Mouse (Mus musculus) hindbrain, embryonic 11.5 days (tissue): ENCODE results near the gene Senp3. TPM values are rescaled to one million over a fixed set of nuclear protein-coding genes. Genes with fewer than 3 reads are reported as not detected.
A peak's percentile ranks its signal among the peaks of the same experiment; 100 is the strongest.

ENCODE experiments used
- ATAC-seq: fragments of 200-750 bp; cut with Nextera tagmentation; 2 replicates; pipeline ENCODE4 v1.8.0; 2017; ENCODE audit warnings: mild to moderate bottlenecking, moderate TSS enrichment, moderate library complexity; ENCODE audit not compliant: low FRiP score
- DNase-seq: peaks from one replicate; pipeline ENCODE4 v3.0.0-alpha.2; 2015; ENCODE audit warnings: low spot score
- H3K27ac ChIP-seq: fragments of 300-500 bp; sonication (generic); 2 replicates; pipeline ENCODE4 v1.5.1; 2014; ENCODE audit warnings: mild to moderate bottlenecking, low read depth, low read length
- H3K27me3 ChIP-seq: fragments of 300-500 bp; sonication (generic); 2 replicates; pipeline ENCODE4 v1.6.1; 2014; ENCODE audit warnings: mild to moderate bottlenecking, low read length, moderate library complexity, mixed read lengths; ENCODE audit not compliant: control insufficient read depth, insufficient read depth
- H3K36me3 ChIP-seq: fragments of 300-500 bp; sonication (generic); 2 replicates; pipeline ENCODE4 v1.6.1; 2014; ENCODE audit warnings: mild to moderate bottlenecking, low read length, moderate library complexity, mixed read lengths; ENCODE audit not compliant: control insufficient read depth, insufficient read depth
- H3K4me1 ChIP-seq: fragments of 300-500 bp; sonication (generic); replicated peaks from 2 replicates; pipeline ENCODE4 v1.6.1; 2014; ENCODE audit warnings: low read length, mixed read lengths; ENCODE audit not compliant: control insufficient read depth, insufficient read depth
- H3K4me2 ChIP-seq: fragments of 300-500 bp; sonication (generic); replicated peaks from 2 replicates; pipeline ENCODE4 v1.6.1; 2014; ENCODE audit warnings: mild to moderate bottlenecking, low read depth, low read length
- H3K4me3 ChIP-seq: fragments of 300-500 bp; sonication (generic); 2 replicates; pipeline ENCODE4 v1.5.1; 2014; ENCODE audit warnings: low read depth, low read length
- H3K9ac ChIP-seq: fragments of 300-500 bp; sonication (generic); 2 replicates; pipeline ENCODE4 v1.6.1; 2014; ENCODE audit warnings: low read depth, low read length
- H3K9me3 ChIP-seq: fragments of 300-500 bp; sonication (generic); 2 replicates; pipeline ENCODE4 v1.6.1; 2016; ENCODE audit warnings: low read length; ENCODE audit not compliant: control insufficient read depth
- WGBS: fragments of 180-500 bp; shearing (Covaris S2); extraction: QIAGEN DNeasy Blood & Tissue Kit; methylation state at CpG from one replicate; pipeline ENCODE4 v1.1.7; 2014; 5-methylcytosine and 5-hydroxymethylcytosine counted together
- polyA plus RNA-seq: library from polyadenylated mRNA; unstranded; fragments of >200 nt; fragmentation: Nextera tagmentation; extraction: Ambion mirVana; gene quantifications from 2 replicates; pipeline ENCODE4 v1.2.1, GENCODE M21; 2014

The Senp3 gene
- polyA plus RNA-seq, 1 experiment from 2014 or later: 101 TPM

GRCm38 (mm10) chr11:69698574-69698973, 16.7 kb upstream of the Senp3 start:
- no peaks in the 10 kb centered on the region for H3K27me3 ChIP-seq
- H3K9ac ChIP-seq: no peak overlapping the region
- H3K27ac ChIP-seq: no peak overlapping the region
- H3K4me3 ChIP-seq: no peak overlapping the region
- DNase-seq (no peak), ATAC-seq (no peak)
- no peak overlapping the region for H3K4me2 ChIP-seq
- 78% methylated on average over 5 of the region's 5 CpGs for WGBS
- no peaks in the 10 kb centered on the region for H3K36me3 ChIP-seq
- no peaks in the 10 kb centered on the region for H3K9me3 ChIP-seq
- peaks cover 7% of the 10 kb centered on the region for H3K4me1 ChIP-seq

GRCm38 (mm10) chr11:69697396-69697795, 15.5 kb upstream of the Senp3 start:
- Histone ChIP-seq H3K4me3 (no peak overlapping the region), H3K4me1 (peaks cover 7% of the 10 kb centered on the region), H3K9me3 (no peaks in the 10 kb centered on the region), H3K27ac (no peak overlapping the region), H3K27me3 (no peaks in the 10 kb centered on the region), H3K36me3 (no peaks in the 10 kb centered on the region), H3K9ac (no peak overlapping the region), H3K4me2 (no peak overlapping the region)
- ATAC-seq (no peak), DNase-seq (no peak)
- 96% methylated on average over 3 of the region's 3 CpGs for WGBS

- H3K4me2 ChIP-seq: peak within 1 kb of the TSS; percentile 93
- no peak within 1 kb of the TSS; the same call in 1 of the 2 replicates for H3K27ac ChIP-seq
- no peaks in the 10 kb centered on the region for H3K36me3 ChIP-seq
- WGBS: under 1% methylated on average over 37 of the region's 41 CpGs
- peak within 1 kb of the TSS; percentile 39 for H3K4me3 ChIP-seq
- DNase-seq (peak; percentile 62), ATAC-seq (peak; percentile 14; the same call in 1 of the 2 replicates)
- peak within 1 kb of the TSS; percentile 79 for H3K9ac ChIP-seq
- peaks cover 7% of the 10 kb centered on the region for H3K4me1 ChIP-seq
- no peaks in the 10 kb centered on the region for H3K27me3 ChIP-seq
- H3K9me3 ChIP-seq: no peaks in the 10 kb centered on the region
Measured at GRCm38 (mm10) chr11:69695361-69696181, 13.7 kb upstream of the Senp3 start, which contains the start of the genes Tnfsf12 and Tnfsfm13. TSS of gene Tnfsf12 (minus strand) at chr11:69695849. TSS of gene Tnfsfm13 (minus strand) at chr11:69696098.

DNA sequence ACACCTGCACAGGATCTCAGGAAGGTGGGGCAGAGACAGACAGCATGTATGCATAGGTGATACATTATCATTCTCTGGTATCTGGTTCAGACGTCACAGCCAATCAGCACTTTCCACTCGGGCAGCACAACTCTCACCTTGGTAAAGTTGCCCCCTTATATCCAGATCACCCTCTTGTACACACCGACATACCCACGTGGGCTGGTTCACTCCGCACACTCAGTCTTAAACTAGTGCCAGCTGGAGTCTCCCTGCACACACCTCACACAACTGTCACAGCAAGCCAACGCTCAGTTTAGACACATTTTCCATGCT, 13.1 kb upstream of the Senp3 start:
- no peak for DNase-seq
- ATAC-seq: no peak
- WGBS: 25% methylated on average over 6 of the region's 6 CpGs
- Histone ChIP-seq H3K36me3 (no peaks in the 10 kb centered on the region), H3K4me3 (peak overlapping the region; percentile 39; the same call in 1 of the 2 replicates), H3K4me2 (peak overlapping the region; percentile 93), H3K9me3 (no peaks in the 10 kb centered on the region), H3K4me1 (peaks cover 7% of the 10 kb centered on the region), H3K27ac (no peak overlapping the region), H3K27me3 (no peaks in the 10 kb centered on the region), H3K9ac (peak overlapping the region; percentile 79; the same call in 1 of the 2 replicates)

DNA sequence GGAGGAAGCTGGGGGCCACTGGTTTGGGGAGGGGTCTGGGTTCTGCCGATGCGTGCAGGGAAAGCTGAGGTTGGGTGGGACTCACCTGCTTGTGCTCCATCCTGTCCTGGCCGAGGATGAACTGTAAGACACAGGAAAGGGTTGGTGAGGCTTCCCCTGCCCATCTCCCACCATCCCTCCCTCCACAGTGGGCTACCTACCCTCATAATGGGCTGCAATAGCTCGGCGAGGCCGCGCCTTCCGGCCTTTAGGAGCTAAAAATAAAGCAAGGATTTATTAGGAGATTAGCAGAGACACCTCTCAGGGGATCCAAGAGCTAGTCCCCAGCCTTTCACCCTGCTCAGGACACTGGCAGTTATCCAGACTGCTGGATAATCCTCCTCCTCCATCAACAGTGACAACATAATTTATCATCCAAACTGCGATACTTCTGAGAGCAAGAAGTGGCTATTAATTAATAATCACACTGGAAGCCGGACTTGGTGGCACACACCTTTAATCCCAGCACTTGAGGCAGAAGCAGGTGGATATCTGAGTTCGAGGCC, 11.6 kb upstream of the Senp3 start:
- WGBS: 74% methylated on average over 11 of the region's 11 CpGs
- Histone ChIP-seq H3K36me3 (no peaks in the 10 kb centered on the region), H3K27ac (no peak overlapping the region), H3K9me3 (no peaks in the 10 kb centered on the region), H3K27me3 (no peaks in the 10 kb centered on the region), H3K4me1 (peaks cover 7% of the 10 kb centered on the region), H3K9ac (0 out of 2 replicates have a peak overlapping the region, but pooled peaks have one; percentile 11), H3K4me3 (no peak overlapping the region), H3K4me2 (no peak overlapping the region)
- no peak for ATAC-seq
- DNase-seq: no peak

- Histone ChIP-seq H3K4me3 (no peak overlapping the region), H3K27ac (no peak overlapping the region), H3K27me3 (no peaks in the 10 kb centered on the region), H3K9ac (no peak overlapping the region), H3K36me3 (no peaks in the 10 kb centered on the region), H3K4me2 (no peak overlapping the region), H3K4me1 (peaks cover 7% of the 10 kb centered on the region), H3K9me3 (no peaks in the 10 kb centered on the region)
- ATAC-seq (no peak), DNase-seq (no peak)
- WGBS: 80% methylated on average over 6 of the region's 6 CpGs
Measured at GRCm38 (mm10) chr11:69692863-69693262, 11.0 kb upstream of the Senp3 start.

DNA sequence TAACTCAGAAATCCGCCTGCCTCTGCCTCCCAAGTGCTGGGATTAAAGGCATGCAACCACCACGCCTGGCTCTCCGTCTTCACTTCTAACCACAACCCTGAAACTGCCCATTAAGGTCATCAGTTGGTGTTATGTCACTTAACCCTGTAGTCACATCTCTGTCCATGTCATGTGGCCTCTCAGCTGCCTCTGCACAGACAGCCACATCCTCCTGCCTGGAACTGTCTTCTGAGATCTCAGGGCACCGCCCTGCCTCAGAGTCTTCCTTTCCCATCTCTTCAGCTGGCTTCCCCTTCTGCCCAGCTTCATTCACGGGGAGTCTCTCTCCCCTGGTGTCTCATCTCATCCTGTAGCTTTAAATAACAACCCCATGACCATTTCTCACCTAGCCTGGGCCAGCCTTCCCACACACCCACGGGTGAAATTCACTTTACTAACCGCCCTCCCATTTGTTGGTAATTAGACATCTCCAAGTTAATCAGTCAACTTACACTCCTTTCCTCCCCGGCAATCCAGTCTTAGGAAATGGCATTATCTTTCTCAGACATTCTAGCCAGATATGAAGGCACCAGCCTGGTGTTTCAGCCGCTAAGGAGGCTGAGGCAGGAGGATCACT, 10.4 kb upstream of the Senp3 start:
- Histone ChIP-seq H3K4me3 (no peak overlapping the region), H3K9me3 (no peaks in the 10 kb centered on the region), H3K4me2 (no peak overlapping the region), H3K9ac (no peak overlapping the region), H3K4me1 (peaks cover 7% of the 10 kb centered on the region), H3K27me3 (no peaks in the 10 kb centered on the region), H3K27ac (no peak overlapping the region), H3K36me3 (no peaks in the 10 kb centered on the region)
- ATAC-seq (no peak), DNase-seq (no peak)
- 82% methylated on average over 9 of the region's 9 CpGs for WGBS

DNA sequence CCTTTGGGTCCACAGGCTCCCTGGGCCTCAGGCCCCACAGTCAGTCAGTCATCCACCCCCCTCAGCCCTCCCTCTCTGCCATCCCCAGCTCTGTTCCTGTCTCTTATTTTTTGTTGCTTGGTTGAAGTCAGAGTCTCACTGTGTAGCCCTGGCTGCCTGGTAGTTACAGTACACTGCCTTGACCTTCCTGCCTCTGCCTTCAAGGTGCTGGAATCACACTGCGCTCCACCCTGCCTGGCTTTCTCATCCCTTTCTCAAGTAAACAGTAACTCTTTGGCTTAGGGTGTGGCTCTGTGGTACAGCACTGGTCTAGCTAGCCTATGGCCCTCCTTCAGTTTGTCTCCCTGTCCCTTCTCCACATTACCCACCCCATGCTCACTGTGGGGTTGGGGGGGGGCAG, 8.0 kb upstream of the Senp3 start:
- WGBS: 92% methylated on average over 1 of the region's 1 CpGs
- H3K27me3 ChIP-seq: no peaks in the 10 kb centered on the region
- H3K4me1 ChIP-seq: no peaks in the 10 kb centered on the region
- H3K4me3 ChIP-seq: no peak overlapping the region
- H3K9ac ChIP-seq: no peak overlapping the region
- H3K27ac ChIP-seq: no peak overlapping the region
- DNase-seq: no peak
- no peaks in the 10 kb centered on the region for H3K9me3 ChIP-seq
- H3K4me2 ChIP-seq: no peak overlapping the region
- ATAC-seq: no peak
- no peaks in the 10 kb centered on the region for H3K36me3 ChIP-seq
